Mouse (Mus musculus): Measurements from ENCODE around the gene Farp1.
"Not testable (repeated sequence)": the region's sequence is repeated elsewhere in the genome, so short reads cannot be mapped to it uniquely, and the experiment has no call there.

Farp1 gene

GRCm38 (mm10) chr14:121102599-121102998 lies 67.6 kb downstream of the Farp1 start:
- no peak for DNase-seq (ENCODE audit: inconsistent age in 2 of 2, low spot score in 1 of 2)

- no peak for DNase-seq (ENCODE audit: inconsistent age in 2 of 2, low spot score in 1 of 2)
Measured at GRCm38 (mm10) chr14:121103459-121103858, 68.5 kb downstream of the Farp1 start.

- peak; percentile 20 to 58 for DNase-seq (ENCODE audit: inconsistent age in 2 of 2, low spot score in 1 of 2)
Measured at GRCm38 (mm10) chr14:121104760-121105329, 69.8 kb downstream of the Farp1 start.

- no peak for DNase-seq (ENCODE audit: inconsistent age in 2 of 2, low spot score in 1 of 2)
Measured at GRCm38 (mm10) chr14:121106906-121107305, 71.9 kb downstream of the Farp1 start.

GRCm38 (mm10) chr14:121107707-121108285 lies 72.8 kb downstream of the Farp1 start:
- DNase-seq (ENCODE audit: inconsistent age in 2 of 2, low spot score in 1 of 2) = no peak

- peak; percentile 47 to 81 for DNase-seq (ENCODE audit: inconsistent age in 2 of 2, low spot score in 1 of 2)
Measured at GRCm38 (mm10) chr14:121108439-121109115, 73.6 kb downstream of the Farp1 start.

GRCm38 (mm10) chr14:121109116-121109504 lies 74.1 kb downstream of the Farp1 start:
- DNase-seq (ENCODE audit: inconsistent age in 2 of 2, low spot score in 1 of 2) = peak; percentile 43 to 78

- no peak for DNase-seq (ENCODE audit: inconsistent age in 2 of 2, low spot score in 1 of 2)
Measured at GRCm38 (mm10) chr14:121110492-121111267, 75.7 kb downstream of the Farp1 start.

- peak in 1 of 2 experiments; percentile 47 for DNase-seq (ENCODE audit: inconsistent age in 2 of 2, low spot score in 1 of 2)
Measured at GRCm38 (mm10) chr14:121112061-121112460, 77.1 kb downstream of the Farp1 start.

- DNase-seq (ENCODE audit: inconsistent age in 2 of 2, low spot score in 1 of 2) = no peak
Measured at GRCm38 (mm10) chr14:121113785-121114184, 78.8 kb downstream of the Farp1 start.

- DNase-seq (ENCODE audit: inconsistent age in 2 of 2, low spot score in 1 of 2) = no peak
Measured at GRCm38 (mm10) chr14:121116696-121117095, 81.7 kb downstream of the Farp1 start.

- no peak for DNase-seq (ENCODE audit: inconsistent age in 2 of 2, low spot score in 1 of 2)
Measured at GRCm38 (mm10) chr14:121118860-121119259, 83.9 kb downstream of the Farp1 start.

- DNase-seq (ENCODE audit: inconsistent age in 2 of 2, low spot score in 1 of 2) = no peak
Measured at GRCm38 (mm10) chr14:121121664-121122063, 86.7 kb downstream of the Farp1 start.

GRCm38 (mm10) chr14:121122852-121123251 lies 87.9 kb downstream of the Farp1 start:
- DNase-seq (ENCODE audit: inconsistent age in 2 of 2, low spot score in 1 of 2) = no peak

- DNase-seq (ENCODE audit: inconsistent age in 2 of 2, low spot score in 1 of 2) = no peak
Measured at GRCm38 (mm10) chr14:121124409-121125010, 89.5 kb downstream of the Farp1 start.

GRCm38 (mm10) chr14:121125651-121126050 lies 90.7 kb downstream of the Farp1 start:
- no peak for DNase-seq (ENCODE audit: inconsistent age in 2 of 2, low spot score in 1 of 2)

GRCm38 (mm10) chr14:121126291-121126690 lies 91.3 kb downstream of the Farp1 start:
- DNase-seq (ENCODE audit: inconsistent age in 2 of 2, low spot score in 1 of 2) = no peak

GRCm38 (mm10) chr14:121128858-121129800 lies 94.1 kb downstream of the Farp1 start:
- DNase-seq (ENCODE audit: inconsistent age in 2 of 2, low spot score in 1 of 2) = no peak

GRCm38 (mm10) chr14:121130351-121130750 lies 95.4 kb downstream of the Farp1 start:
- not testable (repeated sequence) for DNase-seq (ENCODE audit: inconsistent age in 2 of 2, low spot score in 1 of 2)

GRCm38 (mm10) chr14:121134414-121134813 lies 99.4 kb downstream of the Farp1 start:
- DNase-seq (ENCODE audit: inconsistent age in 2 of 2, low spot score in 1 of 2) = no peak
